Mouse (Mus musculus) kidney, adult 18-20 months (tissue): Measurements from ENCODE around the gene Marveld1.

ENCODE experiments used
- DNase-seq: peaks from one replicate; pipeline ENCODE4 v3.0.0; 2021

The Marveld1 gene

GRCm38 (mm10) chr19:42147170-42147768 is at the start of gene Marveld1:
TSS of gene Marveld1 (plus strand) at chr19:42147400.
- peak; percentile 73 for DNase-seq

GRCm38 (mm10) chr19:42099406-42099805 is 47.8 kb upstream of the Marveld1 start:
- no peak for DNase-seq

DNA sequence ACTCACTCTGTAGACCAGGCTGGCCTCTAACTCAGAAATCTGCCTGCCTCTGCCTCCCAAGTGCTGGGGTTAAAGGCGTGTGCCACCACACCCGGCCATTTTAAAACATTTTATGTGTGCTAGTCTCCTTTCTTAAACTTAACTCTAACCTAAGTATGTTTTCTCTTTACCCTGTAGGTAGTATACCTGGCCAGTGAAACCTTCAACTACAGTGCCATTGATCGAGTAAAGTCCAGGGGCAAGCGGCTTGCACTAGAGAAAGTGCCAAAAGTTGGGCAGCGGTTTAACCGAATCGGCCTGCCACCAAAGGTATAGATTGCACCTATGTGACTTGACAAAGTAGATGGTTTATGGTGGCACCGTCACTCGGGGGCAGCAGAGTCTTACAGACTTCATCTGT is 42.5 kb upstream of the Marveld1 start:
- no peak for DNase-seq

GRCm38 (mm10) chr19:42115783-42116335 is 31.3 kb upstream of the Marveld1 start:
- DNase-seq = no peak

- DNase-seq = no peak
Observed at GRCm38 (mm10) chr19:42118142-42118541, 29.1 kb upstream of the Marveld1 start.

DNA sequence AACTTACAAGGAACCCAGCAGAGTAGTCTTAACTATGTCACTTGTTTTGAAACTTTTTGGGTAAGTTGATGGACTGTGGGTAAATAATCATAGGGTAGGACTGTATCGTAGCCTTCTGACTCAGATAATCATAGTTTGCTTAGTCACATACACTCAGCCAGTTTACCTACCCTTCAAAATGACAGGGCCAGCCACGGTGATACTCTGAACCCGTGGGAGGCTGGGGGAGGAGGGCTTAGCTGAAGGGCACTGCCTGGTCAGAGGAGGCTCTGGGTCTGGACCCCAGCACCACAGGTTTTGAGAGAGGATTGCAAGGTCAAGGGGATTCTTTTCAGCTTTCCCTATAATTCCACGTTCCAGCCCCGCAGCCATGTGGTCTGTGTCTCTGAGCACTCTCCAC is 28.6 kb upstream of the Marveld1 start:
- DNase-seq = no peak

- no peak for DNase-seq
Observed at GRCm38 (mm10) chr19:42120451-42120850, 26.7 kb upstream of the Marveld1 start.

- DNase-seq = no peak
Observed at GRCm38 (mm10) chr19:42124684-42125083, 22.5 kb upstream of the Marveld1 start.

GRCm38 (mm10) chr19:42125501-42126218 is 21.5 kb upstream of the Marveld1 start:
- DNase-seq = no peak

GRCm38 (mm10) chr19:42126219-42126605 is 21.0 kb upstream of the Marveld1 start:
- DNase-seq = no peak

GRCm38 (mm10) chr19:42127024-42127423 is 20.2 kb upstream of the Marveld1 start:
- DNase-seq = no peak

DNA sequence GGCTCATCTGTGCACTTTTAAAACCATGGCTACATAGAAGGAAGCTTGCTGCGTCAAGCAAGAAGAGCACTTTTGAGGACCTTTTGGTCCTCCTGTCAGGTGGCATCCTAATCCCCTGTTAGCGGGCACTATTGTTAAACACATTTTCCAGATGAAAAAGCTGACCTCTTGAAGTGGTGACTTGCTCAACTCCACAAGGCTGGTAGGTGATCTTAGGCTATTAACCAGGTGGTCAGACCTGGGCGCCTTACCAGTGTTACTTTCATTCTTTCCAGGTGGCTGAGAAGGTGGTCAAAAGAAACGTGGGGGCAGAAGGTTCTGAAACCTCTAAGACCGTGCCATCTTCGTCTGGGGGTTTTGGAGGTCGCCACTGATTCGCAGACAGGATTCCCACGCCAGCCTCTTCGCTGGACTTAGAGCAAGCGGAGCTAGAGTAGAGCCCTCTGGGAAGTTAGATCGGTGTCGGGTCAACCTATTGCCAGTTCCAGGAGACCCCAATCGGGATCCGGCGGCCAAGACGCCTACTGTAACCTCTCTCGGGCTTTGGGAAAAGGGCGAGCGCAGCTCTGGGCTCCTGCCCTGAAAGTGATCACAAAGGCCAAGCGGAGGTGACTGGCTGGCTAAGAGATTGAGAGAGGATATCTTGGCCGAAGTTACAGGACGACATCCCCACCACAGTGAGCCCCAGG is 19.0 kb upstream of the Marveld1 start:
- no peak for DNase-seq

- peak; percentile 99 for DNase-seq
Observed at GRCm38 (mm10) chr19:42128787-42129508, 18.3 kb upstream of the Marveld1 start, which contains the start of gene Avpi1. TSS of gene Avpi1 (minus strand) at chr19:42129059.

- no peak for DNase-seq
Observed at GRCm38 (mm10) chr19:42129509-42130293, 17.5 kb upstream of the Marveld1 start.

GRCm38 (mm10) chr19:42130294-42130606 is 16.9 kb upstream of the Marveld1 start:
- DNase-seq = no peak

DNA sequence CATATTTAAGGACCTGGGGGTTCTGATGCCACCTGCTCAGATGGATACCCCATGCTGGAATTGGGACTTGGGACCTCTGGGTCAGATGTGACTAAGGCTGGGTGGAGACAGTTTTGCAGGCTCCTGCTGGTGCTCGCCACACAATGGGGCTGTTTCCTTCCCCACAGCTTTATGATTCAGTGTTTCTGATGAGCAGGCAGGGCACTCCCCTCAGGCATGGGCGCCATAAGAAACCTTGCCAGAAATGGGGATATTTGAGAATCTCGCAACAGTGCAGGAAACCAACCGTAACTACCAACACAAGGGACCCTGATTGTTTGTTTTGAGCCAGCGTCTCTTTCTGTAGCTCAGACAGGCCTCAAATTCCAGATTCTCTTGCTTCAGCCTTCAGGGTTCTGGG is 16.1 kb upstream of the Marveld1 start:
- DNase-seq = no peak

GRCm38 (mm10) chr19:42135070-42135469 is 12.1 kb upstream of the Marveld1 start:
- DNase-seq = no peak

- DNase-seq = no peak
Observed at GRCm38 (mm10) chr19:42136126-42136525, 11.1 kb upstream of the Marveld1 start.

DNA sequence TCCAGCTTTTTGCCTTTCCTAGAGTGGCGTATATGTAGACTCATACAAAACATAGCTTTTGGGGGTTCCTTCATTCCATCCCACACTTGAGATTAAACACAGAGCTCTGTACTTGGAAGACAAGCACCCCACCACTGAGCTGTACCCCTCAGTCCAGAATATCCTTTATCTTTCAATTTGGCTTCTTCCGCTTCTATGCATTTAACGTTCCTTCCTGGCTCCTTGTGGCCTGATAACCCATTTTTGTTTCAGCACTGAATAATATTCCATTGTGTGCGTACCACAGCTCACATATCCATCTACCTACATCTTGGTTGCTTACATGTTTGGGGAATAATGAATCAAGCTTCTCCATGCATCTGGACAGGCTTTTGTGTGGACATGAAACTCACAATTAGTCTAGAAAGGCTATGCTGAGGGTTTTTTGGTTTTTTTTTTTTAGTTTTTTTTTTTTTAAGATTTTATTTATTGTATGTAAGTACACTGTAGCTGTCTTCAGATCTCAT is 10.0 kb upstream of the Marveld1 start:
- no peak for DNase-seq

GRCm38 (mm10) chr19:42138517-42139285 is 8.5 kb upstream of the Marveld1 start:
- no peak for DNase-seq
